Mouse (Mus musculus): ENCODE measurements around the gene H2-M9.

The H2-M9 gene

DNA sequence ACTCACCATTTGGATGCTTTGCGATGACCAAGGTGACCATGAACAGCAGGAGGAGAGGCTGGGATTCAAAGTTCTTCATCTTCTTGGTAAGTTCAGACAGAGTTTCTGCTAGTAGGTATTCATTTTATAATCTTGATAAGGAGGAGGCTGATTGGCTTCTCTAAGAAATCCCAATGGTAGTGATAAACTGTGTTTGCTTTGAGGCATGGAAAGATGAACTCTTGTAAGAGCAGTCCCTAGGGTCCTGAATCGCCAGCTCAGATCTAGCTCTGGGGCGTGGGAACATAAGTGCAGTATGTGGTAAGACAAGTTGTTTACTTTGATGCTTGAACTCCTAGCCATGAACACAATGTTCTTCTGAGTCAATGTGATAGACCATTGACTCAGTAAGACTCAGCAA is at the start of gene H2-M9:
Gene H2-M9, minus strand, starts transcription at position 101 of the 400 bp plus-strand sequence.
- no peak for DNase-seq (ENCODE audit: low spot score)

DNA sequence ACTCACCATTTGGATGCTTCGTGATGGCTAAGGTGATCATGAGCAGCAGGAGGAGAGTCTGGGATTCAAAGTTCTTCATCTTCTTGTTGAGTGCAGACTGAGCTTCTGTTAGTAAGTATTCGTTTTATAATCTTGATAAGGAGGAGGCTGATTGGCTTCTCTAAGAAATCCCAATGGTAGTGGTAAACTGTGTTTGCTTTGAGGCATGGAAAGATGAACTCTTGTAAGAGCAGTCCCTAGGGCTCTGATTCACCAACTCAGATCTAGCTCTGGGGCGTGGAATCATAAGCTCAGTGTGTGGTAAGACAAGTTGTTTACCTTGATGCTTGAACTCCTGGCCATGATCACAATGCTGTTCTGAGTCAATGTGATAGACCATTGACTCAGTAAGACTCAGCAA is 29.7 kb upstream of the H2-M9 start, which contains the start of gene H2-M1:
Gene H2-M1, minus strand, starts transcription at position 101 of the 400 bp plus-strand sequence.
- DNase-seq (ENCODE audit: low spot score), result no peak

Measured in yolk sac, embryonic 10.5 days (tissue).